Mouse (Mus musculus) lung, postnatal 36 days (tissue): ENCODE measurements around the gene Wnt4.

ENCODE experiments used
- DNase-seq: peaks from one replicate; pipeline ENCODE4 v3.0.0; 2022; ENCODE audit warnings: mixed read lengths

Gene Wnt4

GRCm38 (mm10) chr4:137277166-137277513 is at the start of gene Wnt4:
Gene Wnt4, plus strand, starts transcription at chr4:137277489.
- peak; percentile 44 for DNase-seq

- DNase-seq: no peak
Observed at GRCm38 (mm10) chr4:137228566-137229115, 48.6 kb upstream of the Wnt4 start.

- peak; percentile 91 for DNase-seq
Observed at GRCm38 (mm10) chr4:137231494-137232470, 45.5 kb upstream of the Wnt4 start.

- no peak for DNase-seq
Observed at GRCm38 (mm10) chr4:137233632-137234031, 43.7 kb upstream of the Wnt4 start.

- peak; percentile 28 for DNase-seq
Observed at GRCm38 (mm10) chr4:137234444-137234843, 42.8 kb upstream of the Wnt4 start.

- no peak for DNase-seq
Observed at GRCm38 (mm10) chr4:137235368-137235767, 41.9 kb upstream of the Wnt4 start.

- peak; percentile 18 for DNase-seq
Observed at GRCm38 (mm10) chr4:137244883-137245282, 32.4 kb upstream of the Wnt4 start.

- DNase-seq: no peak
Observed at GRCm38 (mm10) chr4:137250333-137250732, 27.0 kb upstream of the Wnt4 start.

- DNase-seq: no peak
Observed at GRCm38 (mm10) chr4:137250849-137251248, 26.4 kb upstream of the Wnt4 start.

- no peak for DNase-seq
Observed at GRCm38 (mm10) chr4:137253601-137254000, 23.7 kb upstream of the Wnt4 start.

GRCm38 (mm10) chr4:137254206-137254976 is 22.9 kb upstream of the Wnt4 start:
- DNase-seq: no peak

GRCm38 (mm10) chr4:137255568-137255967 is 21.7 kb upstream of the Wnt4 start:
- DNase-seq: no peak

- DNase-seq: no peak
Observed at GRCm38 (mm10) chr4:137261826-137262225, 15.5 kb upstream of the Wnt4 start.

- DNase-seq: no peak
Observed at GRCm38 (mm10) chr4:137264066-137264465, 13.2 kb upstream of the Wnt4 start.

- DNase-seq: no peak
Observed at GRCm38 (mm10) chr4:137265116-137265515, 12.2 kb upstream of the Wnt4 start.

- no peak for DNase-seq
Observed at GRCm38 (mm10) chr4:137268541-137268940, 8.7 kb upstream of the Wnt4 start.

- DNase-seq: no peak
Observed at GRCm38 (mm10) chr4:137271856-137272255, 5.4 kb upstream of the Wnt4 start.

GRCm38 (mm10) chr4:137274304-137274703 is 3.0 kb upstream of the Wnt4 start:
- no peak for DNase-seq

GRCm38 (mm10) chr4:137276443-137277165 is 685 bp upstream of the Wnt4 start:
- no peak for DNase-seq

GRCm38 (mm10) chr4:137277600-137278143 is 383 bp downstream of the Wnt4 start:
- DNase-seq: no peak

- DNase-seq: peak; percentile 49
Observed at GRCm38 (mm10) chr4:137278144-137279040, 1.1 kb downstream of the Wnt4 start.
